Mouse (Mus musculus) spleen, adult 18-20 months (tissue): Measurements from ENCODE around the gene Gm21616.
"Not testable (repeated sequence)": the region's sequence is repeated elsewhere in the genome, so short reads cannot be mapped to it uniquely, and the experiment has no call there.

Experiments used
- DNase-seq, 2 experiments: peaks; one replicate each; pipeline ENCODE4 v3.0.0; 2022; ENCODE audit warnings: mixed read lengths in 2 of 2

Gm21616 gene

DNA sequence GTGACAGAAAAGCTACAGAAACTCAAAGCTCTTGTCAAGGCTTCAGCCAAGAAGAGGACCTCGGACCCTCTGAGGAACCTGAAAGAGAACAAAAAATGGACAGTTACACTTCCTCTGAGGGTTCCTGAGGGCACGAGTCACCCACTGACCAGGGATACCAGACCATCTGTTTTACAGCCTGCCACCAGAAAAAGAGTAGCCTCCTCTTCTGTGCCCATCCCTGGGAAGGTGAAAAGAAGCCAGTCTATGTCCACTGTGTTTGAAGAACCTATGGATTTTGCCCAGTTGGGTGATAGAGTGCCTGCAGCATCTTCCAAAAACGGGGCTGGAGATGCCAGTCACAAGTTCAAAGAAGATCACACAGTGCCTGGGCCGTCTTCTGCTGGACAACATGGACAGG is at the start of gene Gm21616:
Gene Gm21616 (plus strand): TSS at position 301 of the 400 bp plus-strand sequence.
- DNase-seq, result not testable (repeated sequence)
